Mouse (Mus musculus) CH12.LX (cell line): ENCODE measurements around the gene Cst3.

Experiments used
- BHLHE40 ChIP-seq: IDR thresholded peaks from 2 replicates; pipeline ENCODE4 v1.6.1; 2011; ENCODE audit warnings: mild to moderate bottlenecking, low read depth, low read length, improper control_type of control experiment
- CTCF ChIP-seq, 2 experiments: IDR thresholded peaks in 1 of 2; conservative IDR thresholded peaks in 1 of 2; 2 replicates each; pipeline ENCODE4 v1.5.1; 2011 to 2012; ENCODE audit warnings: low read depth in 2 of 2, low read length in 2 of 2, improper control_type of control experiment in 1 of 2, inconsistent platforms in 1 of 2, mild to moderate bottlenecking in 1 of 2, moderate library complexity in 1 of 2
- EP300 ChIP-seq: IDR thresholded peaks from 2 replicates; pipeline ENCODE4 v1.6.1; 2011; ENCODE audit warnings: low read length, improper control_type of control experiment
- HCFC1 ChIP-seq: IDR thresholded peaks from 2 replicates; pipeline ENCODE4 v1.6.1; 2012; ENCODE audit warnings: low read depth, mild to moderate bottlenecking, inconsistent platforms, low read length, improper control_type of control experiment
- MAFK ChIP-seq: IDR thresholded peaks from 2 replicates; pipeline ENCODE4 v1.6.1; 2011; ENCODE audit warnings: low read length, improper control_type of control experiment; ENCODE audit not compliant: insufficient replicate concordance
- MAX ChIP-seq: IDR thresholded peaks from 2 replicates; pipeline ENCODE4 v1.6.1; 2011; ENCODE audit warnings: low read length, improper control_type of control experiment
- MEF2A ChIP-seq: IDR thresholded peaks from 2 replicates; pipeline ENCODE4 v1.6.1; 2014; ENCODE audit warnings: low read depth, mild to moderate bottlenecking, inconsistent platforms, low read length, improper control_type of control experiment, borderline replicate concordance
- POLR2A ChIP-seq: IDR thresholded peaks from 2 replicates; pipeline ENCODE4 v1.6.1; 2011; ENCODE audit warnings: low read depth, mild to moderate bottlenecking, improper control_type of control experiment, low read length
- TCF12 ChIP-seq: IDR thresholded peaks from 2 replicates; pipeline ENCODE4 v1.6.1; 2014; ENCODE audit warnings: low read depth, mild to moderate bottlenecking, inconsistent platforms, low read length, improper control_type of control experiment
- ZMIZ1 ChIP-seq: IDR thresholded peaks from 2 replicates; pipeline ENCODE4 v1.6.1; 2012; ENCODE audit warnings: low read depth, mild to moderate bottlenecking, inconsistent platforms, low read length, improper control_type of control experiment

DNA sequence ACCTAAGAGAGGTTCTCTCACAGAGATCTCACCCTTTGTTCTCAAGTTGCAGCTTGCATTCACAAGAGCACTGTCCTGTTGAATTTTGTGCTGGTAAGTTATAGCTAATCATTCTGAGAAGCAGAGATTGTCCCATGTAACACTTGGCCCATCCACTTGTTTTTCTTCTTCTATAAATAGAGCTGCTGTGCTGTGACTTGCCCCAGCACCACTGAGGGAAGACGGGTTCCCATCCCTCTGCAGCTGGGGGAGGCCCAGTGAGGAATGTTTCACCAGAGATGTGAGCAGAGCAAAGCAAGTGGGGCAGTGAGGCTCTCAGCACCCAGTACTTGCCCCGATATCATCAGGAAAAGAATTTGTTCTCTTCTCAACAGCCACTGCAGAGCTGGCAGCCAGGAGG is 10.5 kb downstream of the Cst3 start, which contains the start of gene 9230104L09Rik:
- TF ChIP-seq MEF2A (peak; percentile 14; the same call in 1 of the 2 replicates), MAX (no peak), CTCF (conservative IDR thresholded peaks at IDR 0.05 in 1 of 2, IDR thresholded peaks at IDR 0.05 in 1 of 2; ENCODE audit: low read depth in 2 of 2, low read length in 2 of 2) (no peak), ZMIZ1 (no peak), EP300 (no peak), BHLHE40 (no peak), POLR2A (no peak), TCF12 (no peak), HCFC1 (no peak), MAFK (no peak)
